Mouse (Mus musculus) limb, embryonic 12.5 days (tissue): ENCODE data around the gene Aldh5a1. TPM values are rescaled to one million over a fixed set of nuclear protein-coding genes. Genes with fewer than 3 reads are reported as not detected.

Experiments
- ATAC-seq: fragments of 200-750 bp; cut with Nextera tagmentation; 2 replicates; pipeline ENCODE4 v1.8.0; 2017; ENCODE audit warnings: low read depth, moderate TSS enrichment; ENCODE audit not compliant: insufficient number of reproducible peaks, insufficient read depth, low FRiP score, low TSS enrichment
- H3K27ac ChIP-seq: fragments of 300-500 bp; sonication (generic); 2 replicates; pipeline ENCODE4 v1.5.1; 2016; ENCODE audit warnings: mild to moderate bottlenecking, moderate library complexity
- H3K27me3 ChIP-seq: fragments of 300-500 bp; sonication (generic); 2 replicates; pipeline ENCODE4 v1.6.1; 2016; ENCODE audit warnings: mild to moderate bottlenecking, moderate library complexity
- H3K36me3 ChIP-seq: fragments of 300-500 bp; sonication (generic); 2 replicates; pipeline ENCODE4 v1.6.1; 2016; ENCODE audit warnings: mild to moderate bottlenecking, moderate library complexity
- H3K4me1 ChIP-seq: fragments of 300-500 bp; sonication (generic); replicated peaks from 2 replicates; pipeline ENCODE4 v1.6.1; 2016
- H3K4me2 ChIP-seq: fragments of 300-500 bp; sonication (generic); 2 replicates; pipeline ENCODE4 v1.6.1; 2016; ENCODE audit warnings: mild to moderate bottlenecking, moderate library complexity
- H3K4me3 ChIP-seq: fragments of 300-500 bp; sonication (generic); replicated peaks from 2 replicates; pipeline ENCODE4 v1.5.1; 2016; ENCODE audit warnings: mild to moderate bottlenecking
- H3K9ac ChIP-seq: fragments of 300-500 bp; sonication (generic); replicated peaks from 2 replicates; pipeline ENCODE4 v1.6.1; 2016; ENCODE audit warnings: mild to moderate bottlenecking, moderate library complexity
- H3K9me3 ChIP-seq: fragments of 300-500 bp; sonication (generic); 2 replicates; pipeline ENCODE4 v1.6.1; 2016; ENCODE audit warnings: mild to moderate bottlenecking, moderate library complexity
- WGBS: fragments of 180-500 bp; shearing (Covaris S2); methylation state at CpG from one replicate; pipeline ENCODE4 v1.1.7; 2016; 5-methylcytosine and 5-hydroxymethylcytosine counted together
- polyA plus RNA-seq: library from polyadenylated mRNA; unstranded; fragments of >200 nt; fragmentation: Nextera tagmentation; extraction: Ambion mirVana; gene quantifications from 2 replicates; pipeline ENCODE4 v1.2.1, GENCODE M21; 2016

Aldh5a1 gene
- polyA plus RNA-seq, 1 experiment from 2014 or later, result 6.0 TPM

- Histone ChIP-seq H3K27me3 (no peaks in the 10 kb centered on the region), H3K4me1 (peaks cover 7% of the 10 kb centered on the region; the same call in 1 of the 2 replicates), H3K9ac (no peak overlapping the region), H3K9me3 (no peaks in the 10 kb centered on the region), H3K4me2 (no peak overlapping the region), H3K27ac (no peak overlapping the region), H3K36me3 (no peaks in the 10 kb centered on the region), H3K4me3 (no peak overlapping the region)
- WGBS, result 79% methylated on average over 9 of the region's 9 CpGs
- no peak for ATAC-seq
Measured at GRCm38 (mm10) chr13:24866430-24867402, 70.7 kb downstream of the Aldh5a1 start.

- Histone ChIP-seq H3K4me2 (no peak overlapping the region), H3K9ac (no peak overlapping the region), H3K27ac (no peak overlapping the region), H3K4me3 (no peak overlapping the region), H3K4me1 (peaks cover 21% of the 10 kb centered on the region), H3K9me3 (no peaks in the 10 kb centered on the region), H3K27me3 (no peaks in the 10 kb centered on the region), H3K36me3 (no peaks in the 10 kb centered on the region)
- ATAC-seq, result no peak
- 64% methylated on average over 7 of the region's 7 CpGs for WGBS
Measured at GRCm38 (mm10) chr13:24862520-24862919, 74.9 kb downstream of the Aldh5a1 start.

DNA sequence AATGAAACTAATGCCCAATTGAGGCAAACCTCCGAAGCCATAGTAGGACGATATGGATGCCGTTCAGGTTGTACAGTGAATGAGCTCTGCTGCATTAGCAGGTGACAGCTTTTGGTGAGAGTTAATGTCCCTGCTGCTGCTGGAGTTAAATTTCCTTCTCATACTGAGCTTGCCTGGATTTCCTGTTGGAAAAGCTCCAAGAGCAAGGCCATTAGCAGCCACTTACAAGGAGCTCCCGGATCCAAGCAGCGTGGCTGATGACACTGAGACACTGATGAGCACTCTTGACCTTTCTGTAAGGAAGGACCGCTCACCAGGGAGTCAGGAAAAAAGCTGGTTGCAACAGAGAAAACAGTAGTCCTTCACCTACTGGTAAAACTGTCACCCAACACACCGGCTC is 75.4 kb downstream of the Aldh5a1 start:
- 66% methylated on average over 7 of the region's 7 CpGs for WGBS
- Histone ChIP-seq H3K36me3 (no peaks in the 10 kb centered on the region), H3K4me2 (no peak overlapping the region), H3K27me3 (no peaks in the 10 kb centered on the region), H3K9ac (no peak overlapping the region), H3K4me3 (no peak overlapping the region), H3K27ac (no peak overlapping the region), H3K9me3 (no peaks in the 10 kb centered on the region), H3K4me1 (peaks cover 21% of the 10 kb centered on the region)
- ATAC-seq, result no peak

GRCm38 (mm10) chr13:24861084-24861483 is 76.4 kb downstream of the Aldh5a1 start:
- no peaks in the 10 kb centered on the region for H3K27me3 ChIP-seq
- H3K36me3 ChIP-seq, result no peaks in the 10 kb centered on the region
- H3K4me3 ChIP-seq, result no peak overlapping the region
- no peak overlapping the region for H3K27ac ChIP-seq
- no peaks in the 10 kb centered on the region for H3K9me3 ChIP-seq
- no peak overlapping the region for H3K9ac ChIP-seq
- no peak overlapping the region for H3K4me2 ChIP-seq
- 63% methylated on average over 12 of the region's 12 CpGs for WGBS
- H3K4me1 ChIP-seq, result peaks cover 21% of the 10 kb centered on the region
- ATAC-seq, result no peak

GRCm38 (mm10) chr13:24859115-24859514 is 78.3 kb downstream of the Aldh5a1 start:
- H3K27ac ChIP-seq, result no peak overlapping the region

More at GRCm38 (mm10) chr13:24859115-24859514, 78.3 kb downstream of the Aldh5a1 start:
- no peak for ATAC-seq
- H3K9ac ChIP-seq, result no peak overlapping the region
- no peak overlapping the region for H3K4me2 ChIP-seq
- H3K4me1 ChIP-seq, result peaks cover 21% of the 10 kb centered on the region
- H3K9me3 ChIP-seq, result no peaks in the 10 kb centered on the region
- no peaks in the 10 kb centered on the region for H3K36me3 ChIP-seq
- no peaks in the 10 kb centered on the region for H3K27me3 ChIP-seq
- H3K4me3 ChIP-seq, result no peak overlapping the region

Other genes with a start within 250 kb of the Aldh5a1 start
- not detected in 2 replicates for gene Armh2, start 196.4 kb downstream of the Aldh5a1 start, polyA plus RNA-seq
- 124 and 126 TPM in 2 replicates for gene Gmnn, start 175.7 kb downstream of the Aldh5a1 start, polyA plus RNA-seq
- 12.1 and 14.6 TPM in 2 replicates for gene BC005537, start 136.0 kb downstream of the Aldh5a1 start, polyA plus RNA-seq
- 63.1 and 70.4 TPM in 2 replicates for gene Acot13, start 106.1 kb downstream of the Aldh5a1 start, polyA plus RNA-seq
- 74.3 and 77.2 TPM in 2 replicates for gene Tdp2, start 106.0 kb downstream of the Aldh5a1 start, polyA plus RNA-seq
- 0.23 and 0.29 TPM in 2 replicates for gene D130043K22Rik, start 92.5 kb downstream of the Aldh5a1 start, polyA plus RNA-seq
- 0.40 and 0.70 TPM in 2 replicates for gene Gpld1, start 5.5 kb upstream of the Aldh5a1 start, polyA plus RNA-seq
- 18.4 and 20.8 TPM in 2 replicates for gene Mrs2, start 82.7 kb upstream of the Aldh5a1 start, polyA plus RNA-seq
- gene Dcdc2a, start 118.3 kb upstream of the Aldh5a1 start, polyA plus RNA-seq, result 1.4 and 2.1 TPM in 2 replicates